Mouse (Mus musculus) heart, postnatal 0 days (tissue): ENCODE measurements around the gene Hypk.

Source experiments
- CTCF ChIP-seq: IDR thresholded peaks from 2 replicates; pipeline ENCODE4 v1.5.1; 2016; ENCODE audit warnings: antibody characterized with exemption, control low read depth, low read depth
- EP300 ChIP-seq: IDR thresholded peaks from 2 replicates; pipeline ENCODE4 v1.6.1; 2016; ENCODE audit warnings: antibody characterized with exemption, low read depth

- no peak for TF ChIP-seq CTCF
- TF ChIP-seq EP300: no peak
Measured at GRCm38 (mm10) chr2:121444178-121444577, 8.9 kb upstream of the Hypk start, which contains the start of gene Ell3.
